Mouse (Mus musculus) bone marrow macrophage, adult 2 months (primary cell): ENCODE results near the gene Zfp385b.

Experiments
- CTCF ChIP-seq: IDR thresholded peaks from 2 replicates; pipeline ENCODE4 v1.5.1; 2012; ENCODE audit warnings: low read depth, mild to moderate bottlenecking, low read length, moderate library complexity
- POLR2A ChIP-seq: IDR thresholded peaks from 2 replicates; pipeline ENCODE4 v1.6.1; 2012; ENCODE audit warnings: mild to moderate bottlenecking, low read depth, low read length, borderline replicate concordance

GRCm38 (mm10) chr2:77552675-77553074, 266.8 kb downstream of the Zfp385b start:
- TF ChIP-seq POLR2A (no peak), CTCF (no peak)
